Mouse (Mus musculus) hematopoietic stem cell, adult 5-6 weeks (primary cell): ENCODE data around the gene Epha2. TPM values are rescaled to one million over a fixed set of nuclear protein-coding genes. Genes with fewer than 3 reads are reported as not detected.

Experiments used
- ATAC-seq, 2 experiments: fragments of 125-278 bp in 1 of 2; replicated peaks in 1 of 2; 2 replicates each; pipeline ENCODE4 v1.8.0; 2016 to 2017; ENCODE audit warnings: inconsistent platforms in 2 of 2, mild to moderate bottlenecking in 2 of 2, moderate number of reproducible peaks in 2 of 2, low read depth in 1 of 2, moderate TSS enrichment in 1 of 2; ENCODE audit not compliant: low FRiP score in 2 of 2, poor library complexity in 2 of 2, severe bottlenecking in 2 of 2, insufficient read depth in 1 of 2, low TSS enrichment in 1 of 2
- total RNA-seq: library from RNA; stranded (forward); fragments of 172-1452, 232-1000 nt; gene quantifications from 2 replicates; pipeline ENCODE4 v1.2.3, GENCODE M21; 2017

Gene Epha2
- total RNA-seq, 1 experiment from 2014 or later, result not detected

- ATAC-seq, result no peak
Measured at GRCm38 (mm10) chr4:141274485-141275341, 26.3 kb upstream of the Epha2 start.

- ATAC-seq, result no peak
Measured at GRCm38 (mm10) chr4:141277157-141277556, 23.9 kb upstream of the Epha2 start.

GRCm38 (mm10) chr4:141278154-141278553 is 22.9 kb upstream of the Epha2 start:
- no peak for ATAC-seq

DNA sequence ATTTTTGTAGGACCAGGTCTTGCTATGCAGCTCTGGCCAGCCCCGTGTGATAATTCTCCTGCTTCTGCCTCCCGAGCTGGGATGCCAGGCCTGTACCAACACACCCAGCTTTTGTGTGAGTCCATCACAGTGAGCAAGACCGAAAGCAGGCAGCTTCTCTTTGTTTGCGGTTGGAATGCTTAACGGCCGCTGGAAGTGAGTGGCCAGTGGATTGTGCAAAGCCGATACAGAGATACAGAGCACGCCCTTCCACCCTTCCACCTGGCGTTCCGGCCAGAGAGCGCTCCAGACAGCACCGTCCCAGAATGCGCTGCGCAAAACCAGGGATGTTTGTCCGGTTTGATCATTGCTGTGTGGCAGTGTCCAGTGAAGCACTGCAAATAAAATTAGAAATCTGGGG is 21.7 kb upstream of the Epha2 start:
- ATAC-seq, result no peak

DNA sequence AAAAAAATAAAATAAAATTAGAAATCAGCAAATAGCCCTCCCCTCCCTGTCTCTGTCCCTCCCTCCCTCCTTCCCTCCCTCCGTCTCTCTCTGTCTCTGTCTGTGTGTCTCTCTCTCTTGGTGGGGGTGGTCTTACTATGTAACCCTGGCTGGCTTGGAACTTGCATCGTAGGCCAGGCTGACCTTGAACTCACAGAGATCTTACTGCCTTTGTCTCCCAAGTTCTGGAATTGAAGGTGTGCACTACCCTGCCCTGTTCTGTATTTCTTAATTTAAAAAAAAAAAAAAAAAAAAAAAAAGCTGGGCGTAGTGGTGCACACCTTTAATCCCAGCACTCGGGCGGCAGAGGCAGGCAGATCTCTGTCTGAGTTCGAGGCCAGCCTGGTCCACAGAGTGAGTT is 21.3 kb upstream of the Epha2 start:
- no peak for ATAC-seq

DNA sequence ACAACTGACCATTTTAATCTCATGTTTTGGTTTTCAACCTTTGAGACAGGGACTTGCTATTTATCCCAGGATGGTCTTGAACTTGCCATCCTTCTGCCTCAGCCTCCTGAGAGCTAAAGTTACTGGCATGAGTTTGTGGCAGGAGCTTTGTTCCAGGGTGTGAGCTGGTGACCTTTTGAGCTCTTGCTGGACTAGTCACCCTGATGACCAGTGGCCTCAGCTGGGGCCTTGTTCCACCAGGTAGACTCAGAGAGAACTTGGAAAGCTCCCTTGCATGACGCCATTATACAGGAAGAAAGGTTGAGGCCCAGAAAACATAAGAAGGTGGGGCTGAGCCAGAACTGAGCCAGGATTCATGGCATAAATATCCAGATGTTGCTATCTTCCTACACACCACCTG is 20.6 kb upstream of the Epha2 start:
- no peak for ATAC-seq

GRCm38 (mm10) chr4:141281153-141281552 is 19.9 kb upstream of the Epha2 start:
- peak; percentile 37 to 43; a peak in 1 of 4 replicates for ATAC-seq

GRCm38 (mm10) chr4:141281578-141281977 is 19.5 kb upstream of the Epha2 start:
- peak; percentile 42 to 64; a peak in 3 of 4 replicates for ATAC-seq

DNA sequence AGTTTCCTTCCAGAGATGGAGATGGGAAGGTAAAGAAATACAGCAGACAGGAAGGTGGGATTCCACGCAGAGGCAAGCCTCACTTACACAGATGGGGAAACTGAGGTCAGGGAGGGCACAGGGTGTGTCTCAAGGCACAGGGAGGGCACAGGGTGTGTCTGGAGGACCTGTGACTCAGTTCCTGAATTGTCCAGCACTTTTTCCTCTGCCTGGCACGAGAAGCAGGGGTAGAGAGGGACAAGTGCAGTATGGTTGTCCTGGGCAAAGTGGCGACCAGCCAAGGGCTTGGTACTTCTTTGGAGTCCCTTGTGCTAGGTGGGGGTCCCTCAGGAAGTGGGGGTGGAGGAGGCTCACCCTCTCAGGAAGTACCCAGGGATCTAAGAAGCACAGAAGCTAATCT is 19.0 kb upstream of the Epha2 start:
- no peak for ATAC-seq

DNA sequence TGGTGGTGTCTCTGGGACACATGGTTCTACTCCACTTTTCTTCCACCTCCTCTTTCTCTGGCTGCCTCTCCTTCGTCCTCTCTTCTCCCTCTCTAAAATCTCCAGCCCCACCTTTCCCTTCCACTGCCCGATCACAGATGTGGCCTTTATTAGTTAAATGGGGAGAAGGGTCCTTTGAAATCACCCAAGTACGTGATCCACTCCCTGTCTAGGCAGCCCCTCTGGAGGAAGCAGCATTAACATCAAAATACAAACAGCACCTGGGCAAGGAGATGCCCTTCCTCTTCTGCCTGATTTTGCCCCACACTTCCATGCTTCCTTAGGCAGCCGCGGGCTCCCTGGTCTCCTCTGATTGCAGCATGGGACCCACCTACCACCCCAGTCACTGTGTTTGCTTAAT is 18.4 kb upstream of the Epha2 start:
- ATAC-seq, result no peak

DNA sequence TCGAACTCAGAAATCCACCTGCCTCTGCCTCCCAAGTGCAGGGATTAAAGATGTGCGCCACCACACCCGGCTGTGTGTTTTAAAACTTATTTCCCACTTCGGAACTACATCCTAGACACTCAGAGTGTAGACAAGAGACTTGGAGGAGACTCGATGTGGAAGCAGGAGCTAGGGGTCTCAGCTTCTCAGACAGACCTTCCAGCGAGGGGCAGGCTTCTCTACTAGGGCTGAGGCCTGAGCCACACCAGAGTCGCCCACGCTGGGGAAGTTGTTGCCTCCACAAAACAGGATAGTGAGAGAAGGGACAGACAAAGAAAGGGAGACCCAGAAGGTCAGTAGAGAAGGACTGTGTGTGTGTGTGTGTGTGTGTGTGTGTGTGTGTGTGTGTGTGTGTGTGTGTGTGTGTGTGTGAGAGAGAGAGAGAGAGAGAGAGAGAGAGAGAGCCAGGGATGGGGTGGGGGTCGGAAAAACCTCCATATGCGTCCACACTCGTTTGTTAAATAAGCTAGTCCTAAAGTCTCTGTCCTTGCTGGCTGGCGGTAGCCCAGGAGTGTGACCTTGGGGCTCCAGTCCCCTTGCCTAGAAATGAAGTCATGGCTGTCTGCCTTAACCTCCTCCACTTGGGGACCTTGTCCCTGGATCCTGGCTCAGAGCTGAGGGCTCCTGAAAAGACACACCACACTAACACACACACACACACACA is 17.7 kb upstream of the Epha2 start:
- no peak for ATAC-seq

DNA sequence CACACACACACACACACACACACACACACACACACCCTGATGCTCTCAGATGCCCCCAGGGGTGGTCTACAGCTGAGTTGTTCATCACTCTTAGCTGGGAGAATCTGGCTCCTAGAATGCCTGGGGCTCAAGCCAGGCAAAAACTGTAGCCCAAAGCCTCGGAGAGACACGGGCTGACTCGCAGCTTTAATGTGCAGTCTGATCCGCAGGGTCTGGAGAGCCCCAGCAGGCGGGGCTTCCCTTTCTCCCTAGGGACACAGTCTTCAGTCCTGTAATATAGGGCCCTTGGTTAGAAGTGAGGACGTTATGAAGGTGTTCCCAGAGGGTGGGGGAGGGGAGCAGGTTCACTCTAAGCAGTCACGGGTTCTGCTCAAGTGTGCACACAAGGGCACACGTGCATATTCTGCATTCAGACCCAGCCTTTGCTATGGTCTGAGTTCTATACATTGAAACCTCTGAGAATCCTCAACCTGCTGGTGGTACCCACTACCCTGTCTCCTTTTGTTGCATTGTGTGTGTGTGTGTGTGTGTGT is 17.1 kb upstream of the Epha2 start:
- no peak for ATAC-seq

GRCm38 (mm10) chr4:141284486-141284885 is 16.6 kb upstream of the Epha2 start:
- ATAC-seq, result no peak

- ATAC-seq, result no peak
Measured at GRCm38 (mm10) chr4:141285128-141285527, 15.9 kb upstream of the Epha2 start.

DNA sequence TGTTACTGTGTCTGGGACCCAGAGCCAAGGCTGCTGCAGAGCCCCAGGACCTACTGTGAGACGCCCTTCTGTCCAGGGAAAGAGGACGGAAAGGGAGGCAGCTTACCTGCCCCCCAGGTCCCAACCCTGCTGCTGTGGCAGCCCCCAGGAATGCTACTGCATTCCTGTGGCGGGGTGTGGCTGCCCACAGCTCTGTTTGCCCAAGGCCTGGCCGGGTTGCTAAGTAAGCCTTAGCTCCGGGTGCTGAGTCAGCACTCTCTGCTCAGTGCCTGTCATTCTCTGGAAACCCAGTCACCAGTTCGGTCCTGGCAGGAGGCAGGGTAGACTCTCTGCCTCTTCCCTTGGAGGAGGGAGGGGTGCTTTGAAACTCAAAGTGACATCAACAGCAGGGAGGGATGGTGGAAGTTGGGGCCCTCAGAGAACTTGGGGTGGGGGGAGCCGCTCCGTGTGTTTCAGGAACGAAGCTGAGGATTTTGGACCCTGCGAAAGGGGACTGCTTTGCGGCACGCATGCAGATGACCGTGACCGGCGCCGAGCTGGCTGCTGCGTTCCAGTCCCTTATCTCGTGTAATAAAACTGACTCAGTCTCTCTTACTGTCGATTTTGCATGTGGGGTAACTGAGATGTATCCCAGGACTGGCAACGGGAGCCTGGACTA is 14.1 kb upstream of the Epha2 start:
- peak; percentile 55 to 57; a peak in 3 of 4 replicates for ATAC-seq

GRCm38 (mm10) chr4:141287518-141288004 is 13.5 kb upstream of the Epha2 start:
- peak; percentile 24 to 46; a peak in 2 of 4 replicates for ATAC-seq

DNA sequence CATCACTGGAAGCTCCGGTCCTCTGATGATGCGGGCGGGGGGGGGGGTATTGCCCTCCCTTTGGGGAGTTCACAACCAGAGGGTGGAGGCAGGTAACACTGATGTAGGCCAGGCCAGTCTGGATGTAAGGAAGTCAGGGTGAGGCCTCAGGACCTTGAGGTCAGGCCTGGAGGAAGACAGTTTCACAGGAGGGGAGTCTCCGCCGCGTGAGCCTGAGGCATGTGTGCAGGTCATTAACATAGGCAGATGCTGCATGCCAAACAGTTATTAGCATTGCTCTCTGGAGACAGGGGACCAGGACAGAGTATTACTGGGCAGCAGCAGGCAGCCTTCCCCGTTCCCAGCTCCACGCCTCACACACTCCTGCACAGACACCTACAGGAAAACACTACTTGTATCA is 12.9 kb upstream of the Epha2 start:
- ATAC-seq, result no peak
